Mouse (Mus musculus): Measurements from ENCODE around the gene Acbd5.
"Not testable (repeated sequence)": the region's sequence is repeated elsewhere in the genome, so short reads cannot be mapped to it uniquely, and the experiment has no call there.

The Acbd5 gene

DNA sequence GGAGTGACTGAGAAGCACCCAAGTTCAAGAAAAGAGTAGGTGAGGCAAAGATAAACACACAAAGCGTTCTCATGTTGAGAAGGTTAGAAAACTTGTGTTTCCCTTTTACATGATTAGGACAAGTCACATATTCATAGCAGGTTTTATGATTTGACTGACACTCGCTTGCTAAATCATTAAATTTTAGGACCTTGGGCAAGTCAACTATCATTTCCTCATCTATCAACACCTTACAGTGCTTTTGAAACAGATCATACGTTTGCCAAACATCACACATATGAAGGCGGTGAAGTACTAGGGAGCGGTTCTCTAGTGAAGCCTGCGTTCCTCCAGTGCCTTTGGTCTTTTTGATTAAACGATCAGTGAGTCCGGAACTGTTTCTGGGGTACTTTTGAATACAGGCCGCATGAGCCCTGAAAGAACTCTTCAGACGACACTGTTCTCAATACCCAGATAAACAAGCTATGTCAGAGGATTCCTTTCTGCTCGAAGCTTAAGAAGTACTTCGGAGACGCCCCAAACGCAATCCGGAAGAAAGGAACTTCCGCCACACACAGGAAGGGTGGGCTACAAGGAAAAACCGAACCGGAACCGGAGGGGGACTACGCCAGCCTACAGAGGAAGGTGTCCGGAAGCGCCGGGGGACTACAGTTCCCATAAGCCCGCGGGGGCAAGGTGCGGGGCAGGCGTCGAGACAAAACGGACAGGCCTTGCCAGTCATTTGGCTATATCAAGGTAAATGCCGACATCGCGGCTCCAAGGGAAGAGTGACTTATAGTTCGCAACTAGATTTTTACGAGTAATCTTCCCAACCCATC is at the start of gene Acbd5:
Gene Acbd5 (plus strand): TSS at position 616 of the 818 bp plus-strand sequence.
- ATAC-seq (ENCODE audit: insufficient number of reproducible peaks, low FRiP score, low TSS enrichment): peak; percentile 95

DNA sequence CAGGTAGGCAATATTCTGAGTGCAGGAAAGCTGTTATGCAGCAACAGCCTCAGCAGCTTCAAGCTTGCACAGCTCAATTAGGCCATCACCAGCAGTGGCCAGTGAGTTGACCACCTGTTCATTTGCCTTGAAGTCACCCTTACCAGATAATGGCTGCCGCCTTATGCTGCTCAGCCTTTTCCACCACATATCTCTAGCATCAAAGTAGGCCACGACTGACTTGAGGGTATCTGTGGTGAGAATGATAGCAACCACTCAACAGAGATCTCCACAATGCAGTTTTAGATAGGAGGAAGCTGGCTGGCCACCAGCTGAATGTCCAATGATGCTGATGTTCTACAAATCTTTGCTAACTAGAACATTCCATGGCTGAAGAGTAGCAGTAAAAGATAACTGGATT is 48.8 kb upstream of the Acbd5 start:
- ATAC-seq (ENCODE audit: insufficient number of reproducible peaks, low FRiP score, low TSS enrichment): no peak

DNA sequence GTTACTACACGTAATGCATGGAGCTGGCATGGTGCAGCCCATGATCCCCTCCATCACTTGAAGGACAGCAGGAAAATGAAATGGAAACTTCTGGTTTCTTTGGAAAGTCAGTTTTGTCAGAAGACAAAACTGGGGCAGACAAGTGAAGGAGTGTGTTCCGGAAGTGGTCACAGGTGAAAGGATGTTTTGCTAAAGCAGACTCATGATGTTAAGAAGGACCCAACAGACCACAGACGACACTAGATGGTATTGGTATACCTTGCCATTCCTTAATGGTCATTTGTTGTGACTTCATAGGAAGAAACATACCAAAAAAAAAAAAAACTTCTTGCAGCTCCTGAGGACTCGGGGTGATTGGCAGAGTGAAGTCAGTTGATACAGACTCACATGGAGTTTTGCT is 46.6 kb upstream of the Acbd5 start:
- ATAC-seq (ENCODE audit: insufficient number of reproducible peaks, low FRiP score, low TSS enrichment): no peak

DNA sequence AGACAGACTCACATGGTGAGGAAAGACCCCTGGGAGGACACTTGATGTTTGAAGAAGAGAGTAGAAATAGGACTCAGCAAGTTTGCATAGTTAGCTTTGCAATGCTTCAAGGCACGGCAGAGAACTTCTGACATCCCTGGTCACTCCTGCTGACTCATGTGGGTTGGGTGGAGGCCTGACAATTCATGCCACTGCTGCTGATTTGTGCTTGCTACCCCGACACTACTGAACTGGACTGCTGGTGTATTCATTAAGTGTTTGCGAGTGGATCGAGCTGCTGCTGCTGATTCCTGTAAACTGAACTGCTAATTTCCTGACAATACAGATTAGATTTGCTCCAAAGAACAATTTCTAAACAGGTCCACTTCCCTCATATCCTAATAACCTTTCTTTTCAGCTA is 46.2 kb upstream of the Acbd5 start:
- ATAC-seq (ENCODE audit: insufficient number of reproducible peaks, low FRiP score, low TSS enrichment): no peak

DNA sequence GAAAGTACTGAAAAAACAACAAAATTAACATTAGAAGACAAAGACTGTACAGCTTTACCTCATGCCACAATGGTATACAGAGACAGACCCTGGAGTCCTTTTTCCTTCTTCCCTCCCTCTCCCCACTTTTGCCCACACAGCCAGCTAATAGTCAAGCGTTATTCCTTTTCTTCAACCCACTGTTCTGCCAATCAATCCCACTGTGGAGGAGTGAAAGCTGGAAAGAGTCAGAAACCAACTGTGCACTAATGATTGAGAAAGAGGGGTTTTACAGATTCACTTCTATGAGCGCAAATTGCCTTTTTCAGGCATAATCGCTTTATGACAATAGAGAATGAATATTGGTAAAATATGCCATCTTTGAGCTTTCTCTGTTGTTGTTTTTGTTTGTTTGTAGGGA is 44.9 kb upstream of the Acbd5 start:
- no peak for ATAC-seq (ENCODE audit: insufficient number of reproducible peaks, low FRiP score, low TSS enrichment)

DNA sequence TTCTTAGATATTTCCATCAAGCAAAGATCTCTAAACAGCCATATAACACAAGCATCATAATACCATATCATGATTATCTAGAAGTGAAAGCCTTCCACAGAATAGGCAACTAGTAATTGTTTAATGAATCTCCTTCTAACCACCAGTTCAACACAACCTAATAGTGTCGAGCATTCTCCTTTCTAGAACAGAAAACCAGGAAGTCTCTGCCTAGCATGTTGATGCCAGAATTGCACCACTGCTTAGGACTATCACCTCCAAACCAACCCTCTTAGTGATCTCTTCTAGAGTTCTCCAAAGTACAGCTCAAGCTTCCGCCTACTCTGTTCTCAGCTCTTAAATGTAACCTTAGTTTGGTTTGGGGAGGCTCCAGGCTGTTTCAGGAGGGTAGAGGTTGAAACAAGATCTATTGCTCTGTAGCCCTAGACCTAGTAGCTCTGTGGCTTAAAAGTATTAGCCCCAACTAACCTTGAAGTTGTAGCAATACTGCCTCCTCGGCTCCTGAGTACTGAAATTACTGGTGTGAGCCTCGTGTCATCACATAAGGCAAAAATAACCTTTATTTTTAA is 44.2 kb upstream of the Acbd5 start:
- ATAC-seq (ENCODE audit: insufficient number of reproducible peaks, low FRiP score, low TSS enrichment): no peak

DNA sequence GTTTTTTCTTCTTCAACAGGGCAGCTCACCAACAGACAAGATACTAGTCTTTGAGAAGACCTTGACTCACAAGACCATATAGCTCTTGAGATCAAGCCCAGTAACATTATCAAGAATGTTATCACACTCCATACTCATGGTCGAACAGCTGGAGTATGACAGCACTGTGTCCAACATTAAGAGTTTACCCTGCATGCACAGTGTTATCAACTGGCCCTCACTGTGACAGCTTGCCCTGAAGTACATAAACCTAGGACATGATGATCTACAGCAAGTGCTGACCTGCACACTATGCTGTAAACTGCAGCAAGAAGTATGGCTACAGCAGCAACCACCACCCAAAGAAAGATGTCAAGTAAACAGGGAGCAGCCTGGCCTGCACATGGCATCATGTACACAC is 41.6 kb upstream of the Acbd5 start:
- ATAC-seq (ENCODE audit: insufficient number of reproducible peaks, low FRiP score, low TSS enrichment): no peak

DNA sequence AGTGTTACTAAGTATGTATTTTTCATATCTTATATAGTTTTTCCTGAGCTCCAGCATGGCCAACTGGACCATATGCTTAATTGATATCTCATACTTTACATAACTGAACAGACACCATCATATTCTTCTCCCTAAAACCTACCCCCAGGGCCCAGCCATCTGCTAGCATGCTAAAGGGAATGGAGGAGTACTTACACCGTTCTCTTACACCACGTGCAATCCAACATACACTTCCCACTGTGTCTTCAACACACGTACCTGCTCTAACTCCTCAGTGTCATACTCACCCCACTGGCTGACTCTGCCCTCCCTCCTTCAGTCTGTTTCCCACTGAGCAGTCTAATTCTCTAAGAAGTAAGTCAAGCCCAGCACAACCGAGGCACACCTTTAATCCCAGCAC is 39.1 kb upstream of the Acbd5 start:
- 0 out of 2 replicates have a peak, but pooled peaks have one; percentile 45 for ATAC-seq (ENCODE audit: insufficient number of reproducible peaks, low FRiP score, low TSS enrichment)

DNA sequence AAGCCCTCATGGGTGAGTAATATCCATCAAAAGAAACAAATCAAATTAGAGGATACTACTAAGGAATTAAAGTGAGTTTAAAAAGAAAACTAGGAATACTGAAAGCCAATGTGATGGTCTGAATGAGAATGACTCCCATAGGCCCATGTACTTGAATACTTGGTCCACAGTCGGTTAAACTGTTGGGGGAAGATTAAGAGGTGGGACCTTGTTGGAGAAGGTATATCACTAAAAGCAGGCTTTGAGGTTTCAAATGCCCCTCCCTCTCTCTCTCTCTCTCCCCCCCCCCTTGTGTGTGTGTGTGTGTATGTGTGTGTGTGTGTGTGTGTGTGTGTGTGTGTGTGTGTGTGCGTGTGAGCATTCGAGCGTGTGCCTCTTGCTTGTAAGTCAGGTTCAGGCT is 37.3 kb upstream of the Acbd5 start:
- ATAC-seq (ENCODE audit: insufficient number of reproducible peaks, low FRiP score, low TSS enrichment): no peak

DNA sequence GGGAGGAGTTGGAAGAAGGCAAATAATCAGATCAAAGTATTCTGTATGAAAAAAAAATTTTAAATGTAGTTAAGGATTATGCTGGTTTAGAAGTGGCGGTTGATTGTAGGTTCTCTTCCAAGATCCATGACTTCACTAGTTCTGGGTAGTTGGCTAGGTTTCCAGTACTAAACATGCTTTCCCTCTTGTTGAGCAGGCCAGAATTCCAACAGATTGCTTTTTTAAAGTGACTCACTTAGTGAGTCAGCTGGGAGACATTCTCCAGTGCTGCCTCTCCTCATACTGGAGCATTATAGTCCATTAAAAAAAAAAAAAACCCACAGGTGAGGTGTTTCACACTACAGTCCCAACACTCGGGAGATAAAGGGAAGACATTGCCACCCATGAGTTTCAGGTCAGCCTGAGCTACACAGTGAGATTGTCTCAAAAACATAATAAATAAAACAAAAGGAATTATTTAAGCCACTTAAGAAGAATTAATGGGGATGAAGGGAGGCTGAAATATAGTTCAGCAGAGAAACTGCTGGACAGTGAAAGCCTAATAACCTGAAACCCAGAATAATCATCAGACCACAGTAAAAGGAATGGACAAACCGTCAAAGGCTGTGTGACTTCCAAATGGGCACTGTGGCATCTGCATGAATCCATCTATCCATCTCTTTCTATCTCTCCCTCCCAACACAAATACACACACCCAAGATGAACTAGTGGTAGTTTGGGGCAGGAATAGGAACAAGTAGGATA is 33.1 kb upstream of the Acbd5 start:
- ATAC-seq (ENCODE audit: insufficient number of reproducible peaks, low FRiP score, low TSS enrichment): no peak

DNA sequence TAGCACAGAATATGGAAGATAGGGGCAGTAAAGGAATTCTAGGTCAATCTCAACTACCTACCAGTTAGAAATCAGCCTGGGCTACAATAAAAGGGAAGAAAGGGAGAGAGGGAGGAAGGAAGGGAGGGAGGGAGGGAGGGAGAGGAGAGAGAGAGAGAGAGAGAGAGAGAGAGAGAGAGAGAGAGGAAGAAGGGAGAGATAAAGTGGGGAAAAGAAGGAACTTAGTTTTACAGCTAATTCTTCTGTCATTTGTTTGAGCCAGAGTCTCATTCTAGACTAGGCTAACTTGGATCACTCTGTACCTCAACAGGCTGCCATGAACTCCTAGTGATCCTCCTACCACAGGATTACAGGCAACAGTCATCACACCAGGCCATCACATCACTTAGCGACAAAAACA is 32.5 kb upstream of the Acbd5 start:
- no peak for ATAC-seq (ENCODE audit: insufficient number of reproducible peaks, low FRiP score, low TSS enrichment)

DNA sequence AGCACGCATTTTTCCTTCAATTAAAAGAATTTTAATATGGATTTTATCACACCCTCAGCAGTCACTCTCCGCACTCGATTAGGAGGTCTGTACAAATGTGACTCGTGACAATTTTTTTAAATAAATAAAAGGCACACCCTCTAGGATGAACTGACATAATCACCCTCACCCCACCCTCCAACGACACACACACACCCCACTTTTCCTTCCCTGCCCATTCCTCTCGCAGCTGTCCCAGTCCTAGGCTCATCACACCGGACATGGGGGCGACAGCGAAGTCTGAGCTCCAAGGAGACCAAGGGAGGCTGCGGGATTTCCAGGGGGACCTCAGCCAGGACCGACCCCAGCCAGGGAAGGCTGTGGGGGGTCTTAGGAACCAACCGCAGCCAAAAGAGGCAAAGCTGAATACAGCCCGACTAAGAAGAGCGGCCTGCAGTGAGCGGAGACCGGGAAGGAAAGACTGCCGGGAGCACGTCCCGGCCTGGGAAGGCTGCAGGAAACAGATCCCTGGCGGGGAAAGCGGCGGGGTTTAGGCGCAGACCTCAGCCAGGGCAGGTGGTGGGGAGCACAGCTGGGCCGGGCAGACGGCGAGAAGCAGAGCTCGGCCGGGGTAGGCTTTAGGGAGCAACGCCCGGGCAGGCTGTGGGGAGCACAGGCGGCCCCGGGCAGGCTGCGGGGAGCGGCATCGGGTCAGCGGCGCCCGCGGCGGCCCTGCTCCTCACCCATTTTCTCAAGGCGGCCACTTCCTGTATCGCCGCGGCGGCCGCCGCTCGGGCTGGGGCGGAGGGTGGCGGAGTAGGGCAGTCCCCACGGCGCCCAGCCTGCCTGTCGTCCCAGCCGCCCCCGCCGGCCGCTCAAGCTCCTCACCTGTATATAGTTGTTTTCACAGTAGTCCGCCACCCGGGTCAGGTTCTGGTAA is 28.6 kb upstream of the Acbd5 start:
- peak; percentile 63 for ATAC-seq (ENCODE audit: insufficient number of reproducible peaks, low FRiP score, low TSS enrichment)

DNA sequence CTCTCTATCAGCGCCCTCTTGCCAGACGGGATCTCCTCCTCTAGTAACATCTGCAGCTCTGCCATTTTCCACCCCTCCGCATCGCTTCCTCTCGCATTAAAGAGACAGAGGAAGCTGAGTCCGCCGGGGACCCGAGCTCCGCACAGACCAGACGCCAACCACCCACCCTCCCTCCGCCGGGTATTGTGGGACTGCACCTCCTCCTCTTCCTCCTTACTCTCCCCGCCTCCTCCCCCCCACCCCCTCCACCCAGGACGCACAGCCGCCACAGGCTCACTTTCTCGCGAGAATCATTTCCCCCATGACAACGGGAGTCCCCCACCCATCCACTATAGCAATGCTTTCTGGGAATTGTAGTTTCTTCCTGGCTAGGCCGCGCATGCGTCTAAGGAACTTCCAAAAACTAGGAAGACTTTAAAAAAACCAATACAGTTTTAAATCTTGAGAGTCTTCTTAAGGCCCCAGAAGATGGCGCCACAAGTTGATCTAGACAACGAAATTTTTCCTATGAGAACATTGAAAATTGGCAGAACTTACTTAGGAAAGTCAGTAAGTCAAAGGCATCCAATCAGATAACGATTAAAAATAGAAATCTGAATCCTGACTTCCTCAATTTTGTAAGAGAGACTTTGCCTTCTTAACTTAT is 27.8 kb upstream of the Acbd5 start, which contains the start of gene Abi1:
Gene Abi1 (minus strand): TSS at position 241 of the 646 bp plus-strand sequence.
- ATAC-seq (ENCODE audit: insufficient number of reproducible peaks, low FRiP score, low TSS enrichment): peak; percentile 94

DNA sequence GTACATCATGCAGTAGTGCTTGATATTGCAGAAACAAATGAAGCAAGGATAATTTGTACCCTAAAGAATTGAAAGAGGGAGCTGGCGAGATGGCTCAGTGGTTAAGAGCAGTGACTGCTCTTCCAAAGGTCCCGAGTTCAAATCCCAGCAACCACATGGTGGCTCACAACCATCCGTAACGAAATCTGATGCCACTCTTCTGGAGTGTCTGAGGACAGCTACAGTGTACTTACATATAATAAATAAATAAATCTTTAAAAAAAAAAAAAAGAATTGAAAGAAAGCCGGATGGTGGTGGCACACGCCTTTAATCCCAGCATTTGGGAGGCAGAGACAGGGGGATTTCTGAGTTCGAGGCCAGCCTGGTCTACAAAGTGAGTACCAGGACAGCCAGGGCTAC is 27.3 kb upstream of the Acbd5 start:
- not testable (repeated sequence) for ATAC-seq (ENCODE audit: insufficient number of reproducible peaks, low FRiP score, low TSS enrichment)

DNA sequence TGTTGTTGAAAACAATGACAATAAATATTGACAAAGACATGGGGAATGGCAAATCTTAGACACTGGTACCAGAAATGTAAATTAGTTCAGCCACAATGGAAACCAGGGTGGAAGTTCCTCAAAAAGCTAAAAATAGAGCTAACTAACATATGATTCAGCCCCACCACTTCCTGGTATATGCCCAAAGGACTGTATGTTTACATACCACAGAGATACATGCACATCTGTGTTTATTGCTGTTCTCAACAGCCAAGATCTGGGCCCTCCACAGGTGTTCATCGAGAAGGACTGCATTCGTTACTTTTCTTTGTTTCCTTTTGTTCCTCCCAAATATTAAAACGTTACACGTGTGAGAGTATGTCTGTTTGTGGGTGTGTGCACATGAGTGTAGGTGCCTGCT is 26.5 kb upstream of the Acbd5 start:
- no peak for ATAC-seq (ENCODE audit: insufficient number of reproducible peaks, low FRiP score, low TSS enrichment)

DNA sequence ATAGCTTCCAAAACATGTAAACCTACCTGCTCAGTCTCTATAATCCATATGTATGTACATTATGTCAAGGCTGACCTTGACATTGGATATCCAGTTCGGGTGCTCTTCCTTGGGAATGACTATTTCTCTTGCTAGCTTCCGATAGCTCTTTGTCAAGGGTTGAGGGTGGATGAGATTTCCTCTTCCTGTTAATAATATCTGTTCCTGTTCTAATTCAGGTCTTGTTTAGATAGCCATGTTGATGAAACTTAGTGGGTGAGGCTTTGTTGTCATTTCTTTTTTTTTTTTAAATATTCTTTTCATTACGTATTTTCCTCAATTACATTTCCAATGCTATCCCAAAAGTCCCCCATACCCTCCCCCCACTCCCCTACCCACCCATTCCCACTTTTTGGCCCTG is 25.8 kb upstream of the Acbd5 start:
- no peak for ATAC-seq (ENCODE audit: insufficient number of reproducible peaks, low FRiP score, low TSS enrichment)

DNA sequence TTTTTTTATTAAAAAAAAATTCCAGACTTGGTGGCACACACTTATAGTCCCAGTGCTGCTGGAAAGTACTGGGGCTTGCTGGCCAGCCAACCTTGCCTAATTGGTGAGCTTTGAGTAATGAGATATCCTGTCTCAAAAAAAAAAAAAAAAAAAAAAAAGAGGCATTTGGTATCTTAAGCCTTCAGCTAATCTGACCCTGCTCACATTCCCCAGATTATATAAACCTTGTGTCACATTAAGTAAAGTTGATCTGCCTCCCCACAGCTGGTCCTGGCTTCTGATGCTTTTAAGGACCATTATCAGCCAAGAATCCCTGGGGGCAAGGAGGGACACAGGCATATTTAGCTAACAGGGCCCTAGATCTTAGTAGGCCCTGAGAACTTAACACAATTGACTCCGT is 22.3 kb upstream of the Acbd5 start:
- no peak for ATAC-seq (ENCODE audit: insufficient number of reproducible peaks, low FRiP score, low TSS enrichment)

DNA sequence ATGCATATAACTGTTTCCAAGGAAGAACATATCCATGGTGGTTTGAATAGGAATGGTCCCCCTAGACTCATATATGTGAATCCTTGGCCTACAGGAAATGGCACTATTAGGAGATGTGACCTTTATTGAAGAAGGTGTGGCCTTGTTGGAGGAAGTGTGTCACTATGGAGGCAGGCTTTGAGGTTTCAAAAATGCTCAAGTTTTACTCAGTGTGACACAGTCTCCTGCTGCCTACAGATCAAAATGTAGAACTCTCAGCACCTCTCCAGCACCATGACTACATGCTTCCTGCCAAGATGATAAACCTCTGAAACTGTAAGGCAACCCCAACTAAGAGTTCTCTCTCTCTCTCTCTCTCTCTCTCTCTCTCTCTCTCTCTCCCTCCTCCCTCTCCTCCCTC is 20.0 kb upstream of the Acbd5 start:
- no peak for ATAC-seq (ENCODE audit: insufficient number of reproducible peaks, low FRiP score, low TSS enrichment)

DNA sequence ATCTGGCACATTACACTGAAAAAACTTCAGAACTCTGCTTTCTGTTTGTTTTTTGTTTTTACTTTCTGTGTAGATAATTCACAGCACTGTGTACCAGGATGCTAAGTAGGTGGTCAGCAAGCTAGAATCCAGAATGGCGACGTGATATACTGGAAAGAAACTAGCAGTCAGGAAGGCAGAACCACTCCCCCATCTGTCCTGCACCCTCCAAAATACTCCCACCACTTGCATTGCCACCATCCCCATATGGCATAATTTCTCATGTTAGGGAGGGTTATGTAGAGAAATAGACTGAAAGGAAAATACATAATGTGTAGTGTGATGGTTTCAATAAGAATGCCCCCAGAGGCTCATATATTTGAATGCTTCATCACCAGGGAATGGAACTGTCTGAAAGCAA is 16.1 kb upstream of the Acbd5 start:
- ATAC-seq (ENCODE audit: insufficient number of reproducible peaks, low FRiP score, low TSS enrichment): no peak

DNA sequence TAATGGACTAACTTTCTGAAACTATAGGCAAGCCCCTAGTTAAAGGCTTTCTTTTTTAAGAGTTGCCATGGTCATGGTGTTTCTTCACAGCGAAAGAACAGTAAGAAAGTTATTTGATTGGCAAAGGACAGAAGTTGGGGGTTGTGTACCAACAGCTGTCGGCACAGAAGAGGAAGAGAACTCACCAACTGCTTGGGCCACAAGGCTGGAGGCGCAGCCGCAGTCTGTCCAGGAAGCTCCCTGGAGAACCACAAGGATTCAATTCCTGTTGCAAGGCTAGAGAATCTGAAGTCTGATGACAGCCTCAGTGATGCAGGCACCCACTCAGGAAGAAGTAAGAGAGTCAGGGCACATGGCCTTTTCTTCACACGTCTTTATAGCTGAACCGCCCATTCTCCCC is 15.4 kb upstream of the Acbd5 start:
- ATAC-seq (ENCODE audit: insufficient number of reproducible peaks, low FRiP score, low TSS enrichment): no peak

All from cerebellum, adult (tissue).